Mouse (Mus musculus): ENCODE results near the gene Adssl1.

Adssl1 gene

DNA sequence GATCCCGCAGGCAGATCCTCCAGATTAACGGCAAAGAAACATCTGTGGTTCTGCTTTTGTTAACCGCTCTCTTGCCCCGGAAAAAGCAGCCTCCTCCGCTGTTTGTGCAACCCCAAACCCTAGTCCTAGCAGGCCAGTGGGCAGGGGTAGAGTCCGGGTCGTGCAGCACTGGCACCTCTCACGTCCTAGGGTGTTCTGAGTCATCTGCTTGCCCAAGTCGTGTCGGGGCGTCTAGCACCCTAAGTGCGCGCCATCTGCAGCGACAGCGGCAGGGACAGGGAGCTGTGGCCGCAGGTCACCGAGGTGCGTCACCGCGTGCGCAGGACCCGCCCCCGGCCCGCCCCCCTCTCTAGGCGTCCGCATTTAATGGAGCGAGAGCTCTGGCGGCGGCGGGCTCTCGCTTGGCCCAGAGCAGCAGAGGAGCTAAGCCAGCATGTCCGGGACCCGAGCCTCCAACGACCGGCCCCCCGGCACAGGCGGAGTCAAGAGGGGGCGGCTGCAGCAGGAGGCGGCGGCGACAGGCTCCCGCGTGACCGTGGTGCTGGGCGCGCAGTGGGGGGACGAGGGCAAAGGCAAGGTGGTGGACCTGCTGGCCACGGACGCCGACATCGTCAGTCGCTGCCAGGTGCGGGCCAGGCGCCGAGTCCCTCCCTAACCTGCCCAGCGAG lies at the start of gene Adssl1:
Gene Adssl1 (plus strand): TSS at position 360 of the 668 bp plus-strand sequence.
- DNase-seq (ENCODE audit: low spot score) = peak; percentile 36

GRCm38 (mm10) chr12:112570160-112570559 lies 49.7 kb upstream of the Adssl1 start:
- DNase-seq (ENCODE audit: low spot score) = no peak

DNA sequence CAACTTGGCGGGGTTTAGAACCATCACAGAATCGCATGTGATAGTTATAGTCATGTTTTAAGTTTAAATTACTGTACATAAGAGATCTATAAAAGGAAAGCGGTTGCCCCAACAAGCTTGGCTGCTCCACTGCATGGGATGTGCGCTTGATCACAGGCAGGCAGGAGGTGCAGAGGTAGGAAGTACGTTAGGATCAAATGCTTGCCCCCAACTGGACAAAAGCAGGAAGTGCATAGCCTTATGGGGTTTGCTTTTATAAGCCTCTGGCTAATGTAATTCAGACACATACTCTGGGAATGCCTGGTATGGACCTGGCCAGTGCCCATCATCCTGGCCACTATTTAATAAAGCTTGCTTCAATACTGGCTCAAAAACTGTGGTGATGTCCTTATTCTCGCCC lies 48.8 kb upstream of the Adssl1 start:
- DNase-seq (ENCODE audit: low spot score) = no peak

- DNase-seq (ENCODE audit: low spot score) = no peak
These were observed 44.4 kb upstream of the Adssl1 start for GRCm38 (mm10) chr12:112575274-112575986.

DNA sequence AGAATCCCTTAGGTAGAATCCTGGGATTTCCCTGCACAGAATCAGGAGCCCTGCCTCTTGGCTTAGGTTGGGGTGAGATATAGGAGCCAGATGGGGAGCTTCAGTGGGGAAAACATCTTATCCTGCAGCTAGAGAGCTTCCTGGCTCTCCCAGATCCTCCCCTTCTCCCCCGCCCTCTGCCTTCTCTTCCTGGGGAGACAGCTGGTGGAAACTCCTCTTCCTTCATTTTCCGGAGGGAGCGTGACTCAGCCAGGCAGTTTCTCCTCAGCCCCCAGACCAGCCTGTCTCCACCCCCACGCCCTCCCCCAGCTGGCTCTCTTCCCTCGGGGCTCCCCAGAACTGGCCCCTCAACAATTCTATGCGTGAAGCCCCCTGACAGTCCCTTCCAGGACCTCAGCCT lies 43.5 kb upstream of the Adssl1 start:
- no peak for DNase-seq (ENCODE audit: low spot score)

- DNase-seq (ENCODE audit: low spot score) = no peak
These were observed 43.1 kb upstream of the Adssl1 start for GRCm38 (mm10) chr12:112576749-112577148.

DNA sequence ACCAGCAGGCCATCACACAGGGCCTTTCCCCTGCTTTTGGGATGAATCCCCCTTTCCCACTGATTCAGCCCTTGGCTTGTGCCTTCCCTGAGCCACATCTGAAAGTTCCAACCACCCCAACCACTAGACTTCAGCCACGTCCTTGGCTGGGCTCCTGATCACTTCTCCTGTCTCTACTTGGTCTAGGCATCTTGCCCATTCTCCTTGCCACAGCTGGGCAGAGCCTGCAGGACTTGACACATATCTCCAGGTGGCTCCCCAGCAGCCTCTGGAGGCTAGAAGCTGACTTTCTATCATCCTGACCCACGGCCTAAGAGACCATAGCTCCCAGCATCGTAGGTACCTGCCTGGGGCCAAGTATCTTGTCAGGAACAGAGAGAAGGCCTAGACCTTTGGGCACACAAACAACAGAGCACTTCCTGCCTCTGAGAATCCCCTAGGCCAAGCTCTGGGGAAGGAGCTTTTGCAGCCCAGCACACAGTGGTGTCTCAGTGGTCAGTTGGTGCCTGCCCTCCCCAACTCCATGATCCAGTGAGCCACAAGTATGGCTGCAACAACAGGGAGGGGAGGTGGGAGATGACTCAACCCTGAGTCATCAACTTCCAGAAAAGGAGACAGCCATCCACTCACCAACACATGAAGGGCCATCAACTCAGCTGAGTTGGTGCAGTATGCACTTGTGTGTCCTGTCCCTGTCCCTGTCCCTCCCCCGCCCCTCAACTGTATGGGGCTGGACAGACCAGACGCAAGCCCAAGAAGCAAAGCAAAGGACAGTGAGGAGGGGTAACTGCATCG lies 41.4 kb upstream of the Adssl1 start:
- DNase-seq (ENCODE audit: low spot score) = no peak

DNA sequence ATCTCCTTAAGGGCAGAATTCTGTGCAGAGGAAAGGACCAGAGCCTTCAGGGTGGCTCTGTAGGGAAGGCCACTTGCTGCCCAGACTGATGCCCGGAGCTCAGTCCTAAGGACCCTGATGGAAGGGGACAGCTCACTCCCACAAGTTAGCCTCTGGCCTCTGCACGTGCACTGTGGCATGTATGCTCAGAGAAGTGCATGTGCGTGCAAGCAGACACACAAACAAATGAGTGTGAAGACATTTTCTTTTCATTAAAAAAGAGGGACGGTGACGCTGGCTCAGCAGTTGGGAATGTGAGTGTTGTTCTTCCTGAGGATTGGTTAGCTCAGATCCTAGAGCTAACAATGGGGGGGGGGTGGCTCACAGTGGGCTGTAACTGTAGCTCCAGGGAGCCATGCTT lies 40.4 kb upstream of the Adssl1 start:
- no peak for DNase-seq (ENCODE audit: low spot score)

- DNase-seq (ENCODE audit: low spot score) = no peak
These were observed 39.9 kb upstream of the Adssl1 start for GRCm38 (mm10) chr12:112579926-112580325.

GRCm38 (mm10) chr12:112581113-112581512 lies 38.7 kb upstream of the Adssl1 start:
- no peak for DNase-seq (ENCODE audit: low spot score)

DNA sequence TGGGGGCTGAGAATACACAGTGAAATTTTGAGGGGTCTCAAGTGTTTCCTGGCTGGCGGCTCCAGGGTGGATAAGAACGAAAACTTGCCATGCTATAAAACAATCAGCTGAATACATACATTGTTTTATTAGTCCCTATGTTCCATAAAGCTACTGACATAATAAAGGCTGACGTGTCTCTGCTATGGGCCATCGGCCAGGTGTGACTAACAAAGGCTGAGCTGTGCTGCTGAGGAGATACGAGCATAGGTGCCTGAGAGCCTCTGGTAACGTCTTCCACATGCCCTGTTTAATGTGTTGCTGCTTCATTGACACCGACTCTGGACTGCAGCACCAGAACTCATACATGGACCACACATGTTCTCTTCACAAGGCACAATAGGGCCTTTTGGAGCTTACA lies 34.9 kb upstream of the Adssl1 start:
- no peak for DNase-seq (ENCODE audit: low spot score)

GRCm38 (mm10) chr12:112585924-112586538 lies 33.8 kb upstream of the Adssl1 start:
- DNase-seq (ENCODE audit: low spot score) = no peak

- DNase-seq (ENCODE audit: low spot score) = no peak
These were observed 32.4 kb upstream of the Adssl1 start for GRCm38 (mm10) chr12:112587125-112588124.

DNA sequence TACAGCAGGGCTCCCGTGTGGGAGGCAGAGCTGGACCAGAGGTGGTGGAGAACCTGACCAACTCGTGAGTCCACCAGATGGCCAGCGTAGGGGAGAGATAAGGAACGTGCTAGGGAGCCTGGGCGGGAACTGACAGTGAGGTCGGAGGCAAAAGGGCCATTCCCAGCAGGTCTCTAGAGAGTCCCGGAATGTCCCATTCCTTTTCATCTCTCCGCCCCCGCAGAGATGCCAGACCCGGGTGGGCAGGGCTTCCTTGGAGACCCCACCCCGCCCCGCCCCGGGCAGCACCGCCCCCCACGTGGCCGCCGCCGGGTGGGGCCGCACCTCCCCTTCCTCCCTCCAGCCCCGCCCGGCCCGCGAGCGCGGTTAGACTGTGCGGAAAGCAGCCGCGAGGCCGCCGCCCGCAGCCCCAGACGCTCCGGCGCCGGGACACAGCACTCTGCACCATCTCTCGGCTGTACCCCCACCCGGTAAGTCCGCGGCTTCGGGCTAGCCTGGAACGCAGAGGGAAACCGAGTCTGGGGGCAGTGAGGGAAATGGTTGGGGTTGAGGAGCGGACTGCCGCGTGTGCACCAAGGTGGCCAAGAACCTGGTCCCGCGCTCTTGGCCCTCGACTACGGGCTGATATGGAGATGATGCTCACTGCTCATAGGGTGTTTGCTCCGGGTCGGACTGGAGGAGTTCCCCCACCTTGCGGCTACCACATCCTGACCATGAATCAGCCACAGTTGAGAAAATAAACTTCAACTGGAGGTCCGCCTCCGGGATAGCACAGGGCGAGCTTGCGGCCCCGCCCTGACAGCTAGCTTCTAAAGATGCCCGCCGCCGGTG lies 31.2 kb upstream of the Adssl1 start, which contains the start of gene Inf2:
Gene Inf2 (plus strand): TSS at position 359 of the 831 bp plus-strand sequence.
- peak; percentile 62 for DNase-seq (ENCODE audit: low spot score)

- DNase-seq (ENCODE audit: low spot score) = no peak
These were observed 30.2 kb upstream of the Adssl1 start for GRCm38 (mm10) chr12:112589491-112590191.

- no peak for DNase-seq (ENCODE audit: low spot score)
These were observed 29.1 kb upstream of the Adssl1 start for GRCm38 (mm10) chr12:112590566-112591239.

DNA sequence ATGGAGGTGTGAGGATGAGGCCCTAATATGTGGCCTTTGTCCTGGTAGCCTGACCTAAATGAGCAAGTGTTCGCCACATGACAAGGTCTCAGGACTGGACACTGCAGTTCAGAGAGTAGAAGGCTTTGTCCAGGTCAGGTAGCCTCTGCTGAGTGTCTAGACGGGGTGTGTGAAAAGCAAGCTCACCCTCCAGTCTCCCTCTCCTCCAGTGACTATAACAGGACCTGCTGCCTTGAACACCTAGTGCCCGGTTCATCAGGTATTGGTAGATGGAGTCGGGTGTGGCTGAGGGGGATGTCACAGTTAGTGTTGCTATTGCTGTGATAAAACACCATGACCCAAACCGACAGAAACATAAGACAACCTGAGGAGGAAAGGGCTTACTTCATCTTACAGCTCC lies 28.6 kb upstream of the Adssl1 start:
- DNase-seq (ENCODE audit: low spot score) = no peak

GRCm38 (mm10) chr12:112591730-112592129 lies 28.1 kb upstream of the Adssl1 start:
- DNase-seq (ENCODE audit: low spot score) = no peak

All from ovary, postnatal 10 days (tissue).